Mouse (Mus musculus) cortical plate, adult 2 months (tissue): ENCODE data around the gene Wdr78.

Source experiments
- CTCF ChIP-seq: fragments of 200-500 bp; IDR thresholded peaks from 2 replicates; pipeline ENCODE4 v1.5.1; 2011; ENCODE audit warnings: mild to moderate bottlenecking, control low read depth, low read length; ENCODE audit not compliant: insufficient read depth; ENCODE audit errors: extremely low read depth
- POLR2A ChIP-seq: fragments of 200-500 bp; IDR thresholded peaks from 2 replicates; pipeline ENCODE4 v1.6.1; 2011; ENCODE audit warnings: mild to moderate bottlenecking, low read length, control low read depth; ENCODE audit not compliant: insufficient read depth; ENCODE audit errors: extremely low read depth

GRCm38 (mm10) chr4:103028177-103029088, 85.9 kb downstream of the Wdr78 start:
- no peak for TF ChIP-seq CTCF
- no peak for TF ChIP-seq POLR2A
